Mouse (Mus musculus) 3134 (cell line): ENCODE results near the gene Igf1r.

Experiments
- DNase-seq: peaks from one replicate; pipeline ENCODE4 v3.0.0-alpha.2; 2011; ENCODE audit warnings: low spot score; ENCODE audit not compliant: insufficient read length; ENCODE audit errors: extremely low read depth

Gene Igf1r

DNA sequence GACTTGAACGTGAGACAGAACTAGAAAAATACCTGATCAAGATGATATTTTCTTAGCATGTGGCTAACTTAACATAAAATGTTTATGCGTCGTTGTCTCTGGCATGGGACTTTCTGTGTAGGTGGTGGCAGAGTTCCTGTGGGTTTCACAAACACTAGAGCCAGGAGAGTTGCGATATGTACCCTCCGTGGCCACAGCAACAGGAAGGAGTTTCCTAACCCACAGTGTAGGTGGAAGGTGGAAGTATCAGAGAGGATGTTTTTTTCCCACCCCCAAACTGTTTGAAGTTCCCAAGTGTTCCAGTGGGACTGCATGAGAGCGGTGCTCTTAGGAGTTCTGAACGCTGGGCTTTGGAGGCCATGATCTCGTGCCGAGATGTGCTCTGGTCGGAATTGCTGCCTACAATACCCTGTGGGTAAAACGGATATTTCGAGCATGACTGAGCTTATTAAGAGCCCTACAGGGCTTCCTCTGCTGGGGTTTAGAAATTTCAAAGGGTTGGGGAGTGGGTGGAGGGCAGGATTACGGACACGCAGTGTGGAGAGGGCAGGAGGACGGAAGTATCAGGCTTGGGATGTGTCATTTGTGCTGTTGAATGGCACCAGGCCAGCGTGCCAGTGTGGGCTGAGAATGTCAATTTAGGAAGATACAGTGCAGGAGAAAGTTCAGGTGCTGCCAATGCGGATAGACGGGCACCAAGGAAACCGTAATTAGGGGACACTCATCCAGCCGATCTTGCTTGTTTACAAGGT lies 195.8 kb downstream of the Igf1r start:
- DNase-seq, result no peak

- DNase-seq, result no peak
Measured at GRCm38 (mm10) chr7:68151892-68152291, 199.3 kb downstream of the Igf1r start.

- DNase-seq, result no peak
Measured at GRCm38 (mm10) chr7:68152458-68152857, 199.8 kb downstream of the Igf1r start.

- DNase-seq, result no peak
Measured at GRCm38 (mm10) chr7:68153269-68153668, 200.6 kb downstream of the Igf1r start.

GRCm38 (mm10) chr7:68154588-68154987 lies 202.0 kb downstream of the Igf1r start:
- DNase-seq, result no peak

GRCm38 (mm10) chr7:68160094-68160791 lies 207.6 kb downstream of the Igf1r start:
- no peak for DNase-seq

DNA sequence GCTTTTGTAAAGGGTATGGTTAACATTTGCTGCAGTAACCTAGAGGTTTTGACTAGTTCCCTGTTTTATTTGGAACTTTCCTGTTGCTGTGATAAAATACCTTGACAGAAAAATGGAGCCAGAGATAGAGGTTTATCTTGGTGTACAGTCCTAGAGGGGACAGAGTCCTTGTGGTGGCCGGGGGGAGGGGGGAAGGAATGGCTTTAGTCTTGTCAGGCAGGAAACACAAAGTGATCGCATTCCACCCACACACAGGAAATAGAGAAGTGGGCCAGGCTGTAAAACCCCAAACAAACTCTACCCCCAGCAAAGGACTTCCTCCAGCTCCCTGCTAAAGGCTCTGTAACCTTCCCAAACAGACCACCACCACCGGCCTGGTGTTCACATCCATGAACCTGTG lies 211.4 kb downstream of the Igf1r start:
- DNase-seq, result no peak

GRCm38 (mm10) chr7:68172776-68173175 lies 220.1 kb downstream of the Igf1r start:
- DNase-seq, result no peak

DNA sequence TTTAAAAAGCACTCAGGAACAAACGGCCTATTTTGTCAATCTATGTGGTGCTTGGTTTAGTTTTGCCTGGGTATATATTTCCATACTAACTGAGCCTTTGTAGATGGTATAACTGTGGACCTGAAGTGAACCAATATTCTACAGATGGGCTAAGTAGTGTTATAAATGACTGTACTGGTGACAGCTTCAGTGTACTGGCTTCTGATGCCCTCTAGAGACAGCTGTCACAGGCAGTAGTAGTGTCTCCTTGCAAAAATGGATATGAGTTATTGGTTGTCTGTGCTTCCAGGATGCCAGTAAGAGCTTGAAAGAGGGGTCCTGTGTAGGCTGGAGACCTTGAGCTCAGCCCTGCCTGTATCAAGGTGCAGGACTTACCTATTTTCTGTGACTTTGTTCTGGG lies 227.0 kb downstream of the Igf1r start:
- no peak for DNase-seq

DNA sequence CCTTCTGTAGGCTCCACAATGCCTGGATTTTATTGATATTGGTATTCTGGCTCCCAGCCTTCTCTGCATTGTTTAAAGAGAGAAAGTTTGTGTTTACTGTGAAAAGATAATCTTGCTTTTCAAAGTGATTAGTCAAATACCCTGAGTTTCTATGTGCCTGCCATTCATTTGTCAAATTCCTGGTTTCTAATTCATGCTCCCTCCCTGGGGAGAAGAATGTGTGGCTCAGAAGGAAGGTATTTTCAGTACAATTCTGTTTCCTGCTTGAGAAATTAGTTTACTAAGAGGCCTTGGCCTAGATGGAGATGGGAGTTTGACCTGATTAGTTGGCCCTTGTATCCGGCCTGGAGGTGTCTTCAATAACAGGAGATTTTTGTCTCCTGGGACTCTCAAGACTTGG lies 228.5 kb downstream of the Igf1r start:
- DNase-seq, result no peak

DNA sequence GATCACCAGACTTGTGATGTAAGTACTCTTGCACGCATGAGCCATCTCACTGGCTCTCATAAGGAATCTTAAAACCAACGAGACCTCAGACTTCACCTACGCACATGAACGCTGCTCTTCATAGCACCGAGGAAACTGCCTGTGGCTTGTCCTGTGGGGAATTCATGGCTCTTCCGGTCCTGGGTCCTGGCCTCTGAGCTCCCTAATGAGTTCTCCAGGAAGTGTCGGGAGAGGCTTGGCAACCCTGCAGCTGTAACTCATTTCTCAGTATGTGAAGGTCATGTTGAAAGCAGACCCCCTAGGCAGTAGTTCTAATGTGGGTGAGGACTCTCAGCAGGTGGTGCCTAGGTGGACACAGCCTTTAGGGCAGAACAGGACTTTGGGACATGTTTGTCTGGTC lies 229.4 kb downstream of the Igf1r start:
- DNase-seq, result no peak

DNA sequence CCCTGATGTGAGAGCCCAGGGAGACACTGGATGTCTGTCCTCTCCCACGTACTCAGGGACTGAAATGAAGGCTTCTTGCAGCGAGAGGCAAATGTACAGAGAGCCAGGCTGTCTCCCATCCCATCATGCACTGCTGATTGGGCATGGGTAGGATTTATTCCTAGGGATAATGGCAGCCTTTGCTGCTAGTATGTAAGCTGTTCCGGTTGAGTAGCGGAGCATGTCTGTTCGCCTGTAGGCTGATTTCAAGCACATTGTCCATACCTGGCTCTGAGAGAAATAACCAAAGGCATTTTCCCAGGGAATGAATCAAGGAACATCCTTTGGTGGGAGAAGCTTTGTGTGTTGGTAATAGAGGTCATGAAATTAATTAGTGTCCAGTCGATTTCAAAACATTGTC lies 230.1 kb downstream of the Igf1r start:
- no peak for DNase-seq

DNA sequence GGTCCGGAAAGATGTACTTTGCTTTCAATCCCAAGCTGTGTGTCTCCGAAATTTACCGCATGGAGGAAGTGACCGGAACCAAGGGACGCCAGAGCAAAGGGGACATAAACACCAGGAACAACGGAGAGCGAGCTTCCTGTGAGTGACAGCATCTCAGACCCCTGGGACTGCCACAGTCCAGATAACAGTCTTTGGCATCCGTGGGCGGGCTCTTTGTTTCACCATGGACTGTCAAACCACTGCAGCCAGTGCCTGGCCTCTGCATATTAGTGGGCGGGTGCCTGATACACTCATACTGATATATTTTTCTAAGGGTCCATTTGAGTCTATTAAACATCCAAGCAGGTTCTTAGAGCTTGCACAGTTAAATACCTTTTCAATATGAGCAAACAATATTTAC lies 230.8 kb downstream of the Igf1r start:
- no peak for DNase-seq

GRCm38 (mm10) chr7:68189211-68189610 lies 236.6 kb downstream of the Igf1r start:
- DNase-seq, result no peak

DNA sequence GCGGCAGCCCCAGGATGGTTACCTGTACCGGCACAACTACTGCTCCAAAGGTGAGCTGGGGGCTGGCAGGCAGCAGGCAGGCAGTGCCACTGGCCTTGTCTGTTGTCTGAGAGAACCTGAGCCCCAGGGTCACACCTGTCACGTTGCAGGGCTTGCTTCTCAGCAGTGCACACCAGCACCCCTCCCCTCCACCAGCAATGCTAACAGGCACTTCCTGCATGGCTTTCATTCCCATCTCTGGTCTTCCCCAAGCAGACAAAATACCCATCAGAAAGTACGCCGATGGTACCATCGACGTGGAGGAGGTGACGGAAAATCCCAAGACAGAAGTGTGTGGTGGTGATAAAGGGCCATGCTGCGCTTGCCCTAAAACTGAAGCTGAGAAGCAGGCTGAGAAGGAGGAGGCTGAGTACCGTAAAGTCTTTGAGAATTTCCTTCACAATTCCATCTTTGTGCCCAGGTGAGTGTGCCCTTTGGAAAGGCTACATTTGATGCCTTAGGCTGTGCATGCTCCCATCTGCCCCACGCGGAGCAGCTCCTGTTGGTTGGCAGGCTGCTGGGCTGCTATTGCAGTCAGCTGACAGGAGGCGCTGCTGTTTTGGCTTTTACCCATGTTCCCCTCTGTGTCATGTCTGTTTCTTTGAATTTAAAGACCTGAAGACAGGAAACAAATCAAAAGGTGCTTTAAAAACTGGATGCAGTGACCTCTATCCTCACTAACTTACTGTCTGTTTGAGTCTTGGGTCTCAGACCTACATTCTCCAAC lies 237.2 kb downstream of the Igf1r start:
- DNase-seq, result no peak

GRCm38 (mm10) chr7:68193958-68194695 lies 241.5 kb downstream of the Igf1r start:
- no peak for DNase-seq

DNA sequence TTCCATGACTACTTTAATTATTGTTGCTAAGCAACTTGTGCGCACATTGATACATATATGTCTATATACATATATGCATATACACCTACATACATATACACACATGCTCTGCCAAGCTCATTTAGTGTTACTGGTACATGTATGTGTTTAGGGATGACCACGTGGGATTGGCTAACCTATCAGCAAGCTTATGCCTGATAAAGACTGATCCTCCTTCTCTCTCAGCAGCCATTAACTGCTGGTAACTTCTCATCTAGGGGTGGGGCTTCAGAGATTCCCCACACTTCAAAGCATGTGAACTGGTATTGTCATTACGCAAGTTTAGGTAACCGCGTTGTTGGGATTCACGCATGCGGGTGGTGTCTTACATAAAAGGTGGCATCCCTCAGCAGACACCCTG lies 247.0 kb downstream of the Igf1r start:
- DNase-seq, result no peak

DNA sequence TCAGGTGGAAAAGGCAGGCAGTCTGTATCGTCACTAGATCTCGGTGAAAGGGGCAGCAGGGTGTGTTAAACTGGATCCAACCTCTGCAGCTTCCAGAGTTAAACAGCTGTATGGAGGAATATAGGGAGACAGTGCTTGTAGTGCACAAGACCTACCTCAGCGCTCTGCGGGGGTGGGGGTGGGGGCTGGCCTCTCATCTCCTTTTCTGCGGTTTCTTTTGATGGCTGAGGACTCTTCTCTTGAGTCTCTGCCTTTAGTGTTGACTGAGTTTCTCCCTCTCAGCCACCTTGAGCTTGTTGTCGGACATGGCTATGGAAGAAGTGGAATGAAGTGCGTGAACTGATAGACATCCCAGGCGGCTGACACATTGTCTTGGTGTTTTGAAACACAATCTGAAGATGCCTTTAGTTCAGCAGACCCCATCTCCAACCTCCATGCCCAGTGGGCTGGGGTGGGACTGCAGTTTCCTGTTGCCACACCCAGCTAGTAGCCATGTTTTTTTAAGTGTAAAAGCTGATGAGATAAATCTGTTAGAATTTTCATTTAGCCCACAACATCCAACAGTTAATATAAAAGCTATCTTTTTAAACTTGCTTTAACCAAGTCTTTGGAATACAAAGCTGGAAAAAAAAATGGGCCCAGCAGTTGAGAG lies 253.3 kb downstream of the Igf1r start:
- DNase-seq, result no peak

DNA sequence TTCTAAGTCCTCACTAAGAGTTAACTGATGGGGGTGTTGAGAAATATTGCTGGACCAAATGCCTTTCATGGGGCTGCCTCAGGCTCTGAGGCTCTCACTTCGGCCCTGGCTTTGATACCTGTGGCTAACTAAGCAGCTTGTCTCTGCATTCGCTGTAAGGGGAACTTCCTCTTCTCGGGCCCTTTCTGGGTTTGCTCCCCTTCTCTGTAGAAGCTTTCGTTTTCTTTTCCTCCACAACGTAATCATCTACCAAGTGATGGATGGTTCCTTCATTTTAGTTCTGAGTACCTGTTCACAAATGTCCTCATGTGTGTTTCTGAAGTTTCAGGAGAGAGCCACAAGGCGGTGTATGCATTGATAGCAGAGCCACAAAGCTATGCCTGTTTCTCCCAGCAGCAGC lies 256.4 kb downstream of the Igf1r start:
- no peak for DNase-seq

DNA sequence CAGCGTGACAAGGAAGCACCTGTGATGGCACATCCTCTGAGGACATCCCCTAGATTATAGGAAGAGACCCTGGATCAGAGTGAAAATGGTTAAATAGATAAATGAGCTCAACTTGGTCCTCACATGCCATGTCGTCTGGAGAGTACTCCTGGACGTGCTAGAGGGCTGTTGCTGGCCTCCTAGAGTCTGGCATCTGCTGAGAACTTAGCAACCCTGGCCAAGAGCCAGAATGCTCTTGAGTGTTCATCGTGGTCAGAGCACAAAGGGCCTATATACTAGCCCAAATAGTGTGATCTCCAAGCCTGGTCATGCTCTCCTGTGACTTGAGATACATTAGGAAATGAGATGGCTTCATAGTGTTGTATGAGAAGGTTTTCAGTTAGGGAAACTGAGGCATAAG lies 257.8 kb downstream of the Igf1r start:
- DNase-seq, result no peak
